Mouse (Mus musculus) MEL (cell line): Measurements from ENCODE around the gene Ubap2l.

Experiments used
- CHD2 ChIP-seq: IDR thresholded peaks from 2 replicates; pipeline ENCODE4 v1.6.1; 2011; ENCODE audit warnings: low read length, improper control_type of control experiment
- EP300 ChIP-seq, 2 experiments: IDR thresholded peaks; 2 replicates each; pipeline ENCODE4 v1.6.1; 2011; ENCODE audit warnings: improper control_type of control experiment in 2 of 2, low read length in 2 of 2, low read depth in 1 of 2, mild to moderate bottlenecking in 1 of 2
- ETS1 ChIP-seq: IDR thresholded peaks from 2 replicates; pipeline ENCODE4 v1.6.1; 2012; ENCODE audit warnings: low read depth, mild to moderate bottlenecking, inconsistent platforms, low read length, improper control_type of control experiment, moderate library complexity
- GATA1 ChIP-seq: IDR thresholded peaks from 2 replicates; pipeline ENCODE4 v1.6.1; 2011; ENCODE audit warnings: low read depth, low read length, improper control_type of control experiment
- HCFC1 ChIP-seq: IDR thresholded peaks from 2 replicates; pipeline ENCODE4 v1.6.1; 2012; ENCODE audit warnings: low read depth, mild to moderate bottlenecking, inconsistent platforms, low read length, improper control_type of control experiment, moderate library complexity
- POLR2A ChIP-seq, 2 experiments: IDR thresholded peaks; 2 replicates each; pipeline ENCODE4 v1.6.1; 2011 to 2012; ENCODE audit warnings: low read length in 2 of 2, mild to moderate bottlenecking in 2 of 2, control low read depth in 1 of 2, improper control_type of control experiment in 1 of 2, low read depth in 1 of 2, moderate library complexity in 1 of 2; ENCODE audit not compliant: control insufficient read depth in 1 of 2, insufficient read depth in 1 of 2, poor library complexity in 1 of 2
- RAD21 ChIP-seq: IDR thresholded peaks from 2 replicates; pipeline ENCODE4 v1.6.1; 2011; ENCODE audit warnings: mild to moderate bottlenecking, low read depth, low read length, improper control_type of control experiment
- SMC3 ChIP-seq: IDR thresholded peaks from 2 replicates; pipeline ENCODE4 v1.6.1; 2011; ENCODE audit warnings: low read depth, low read length, improper control_type of control experiment
- UBTF ChIP-seq: IDR thresholded peaks from 2 replicates; pipeline ENCODE4 v1.6.1; 2012; ENCODE audit warnings: low read depth, mild to moderate bottlenecking, inconsistent platforms, low read length, improper control_type of control experiment, moderate library complexity, borderline replicate concordance; ENCODE audit not compliant: insufficient read depth
- ZC3H11A ChIP-seq: IDR thresholded peaks from 2 replicates; pipeline ENCODE4 v1.6.1; 2012; ENCODE audit warnings: low read depth, mild to moderate bottlenecking, inconsistent platforms, low read length, improper control_type of control experiment
- ZNF384 ChIP-seq: IDR thresholded peaks from 2 replicates; pipeline ENCODE4 v1.6.1; 2012; ENCODE audit warnings: low read depth, mild to moderate bottlenecking, inconsistent platforms, low read length, improper control_type of control experiment

- TF ChIP-seq ZC3H11A (no peak), ZNF384 (no peak), CHD2 (no peak), UBTF (no peak), POLR2A (IDR thresholded peaks at IDR 0.05; ENCODE audit: control insufficient read depth in 1 of 2, insufficient read depth in 1 of 2, low read depth in 1 of 2, low read length in 2 of 2, poor library complexity in 1 of 2) (no peak), ETS1 (peak; percentile 39; the same call in 1 of the 2 replicates), EP300 (IDR thresholded peaks at IDR 0.05; ENCODE audit: low read depth in 1 of 2, low read length in 2 of 2) (no peak; a peak in 1 of 4 replicates), HCFC1 (no peak), GATA1 (peak; percentile 65), SMC3 (no peak), RAD21 (no peak)
Observed at GRCm38 (mm10) chr3:89956177-89956971, 96.1 kb downstream of the Ubap2l start.
